Mouse (Mus musculus) forebrain, postnatal 0 days (tissue): ENCODE results near the gene Eif4a2. TPM values are rescaled to one million over a fixed set of nuclear protein-coding genes. Genes with fewer than 3 reads are reported as not detected.

ENCODE experiments used
- ATAC-seq: fragments of 200-750 bp; cut with Nextera tagmentation; 2 replicates; pipeline ENCODE4 v1.8.0; 2017; ENCODE audit warnings: mild to moderate bottlenecking, moderate library complexity
- DNase-seq: peaks from one replicate; pipeline ENCODE4 v3.0.0-alpha.2; 2015
- H3K27ac ChIP-seq: fragments of 300-500 bp; sonication (generic); 2 replicates; pipeline ENCODE4 v1.5.1; 2014; ENCODE audit warnings: low read depth, mild to moderate bottlenecking, antibody characterized with exemption, low read length, moderate library complexity, mixed read lengths
- H3K27me3 ChIP-seq: fragments of 300-500 bp; sonication (generic); 2 replicates; pipeline ENCODE4 v1.6.1; 2014; ENCODE audit warnings: mild to moderate bottlenecking, low read length, mixed read lengths; ENCODE audit not compliant: insufficient read depth
- H3K36me3 ChIP-seq: fragments of 300-500 bp; sonication (generic); 2 replicates; pipeline ENCODE4 v1.6.1; 2014; ENCODE audit warnings: mild to moderate bottlenecking, moderate library complexity; ENCODE audit not compliant: insufficient read depth
- H3K4me1 ChIP-seq: fragments of 300-500 bp; sonication (generic); 2 replicates; pipeline ENCODE4 v1.6.1; 2014; ENCODE audit warnings: antibody characterized with exemption; ENCODE audit not compliant: insufficient read depth
- H3K4me2 ChIP-seq: fragments of 300-500 bp; sonication (generic); 2 replicates; pipeline ENCODE4 v1.6.1; 2014; ENCODE audit warnings: low read depth, mild to moderate bottlenecking, moderate library complexity
- H3K4me3 ChIP-seq: fragments of 300-500 bp; sonication (generic); 2 replicates; pipeline ENCODE4 v1.5.1; 2014; ENCODE audit warnings: low read depth, low read length, mixed read lengths
- H3K9ac ChIP-seq: fragments of 300-500 bp; sonication (generic); 2 replicates; pipeline ENCODE4 v1.6.1; 2014; ENCODE audit warnings: mild to moderate bottlenecking
- H3K9me3 ChIP-seq: fragments of 300-500 bp; sonication (generic); 2 replicates; pipeline ENCODE4 v1.6.1; 2016; ENCODE audit warnings: low read length
- CTCF ChIP-seq: sonication (generic); IDR thresholded peaks from 2 replicates; pipeline ENCODE4 v1.5.1; 2016; ENCODE audit warnings: antibody characterized with exemption, control low read depth, low read depth
- WGBS: fragments of 180-500 bp; shearing (Covaris S2); extraction: QIAGEN DNeasy Blood & Tissue Kit; methylation state at CpG from one replicate; pipeline ENCODE4 v1.1.7; 2014; 5-methylcytosine and 5-hydroxymethylcytosine counted together
- polyA plus RNA-seq: library from polyadenylated mRNA; unstranded; fragments of >200 nt; fragmentation: Nextera tagmentation; extraction: Ambion mirVana; gene quantifications from 2 replicates; pipeline ENCODE4 v1.2.1, GENCODE M21; 2015
- total RNA-seq: library from RNA; depleted of rRNA; stranded (reverse); fragments of >200 nt; gene quantifications from 2 replicates; pipeline ENCODE4 v1.2.3, GENCODE M21; 2014

Gene Eif4a2
- total and polyA plus RNA-seq, 2 experiments from 2014 or later = 311 to 948 TPM

GRCm38 (mm10) chr16:23107946-23108759, 909 bp downstream of the Eif4a2 start:
- peak overlapping the region; percentile 100 for H3K9ac ChIP-seq
- peak; percentile 94 for DNase-seq
- peak overlapping the region; percentile 67 for H3K4me2 ChIP-seq
- peak overlapping the region; percentile 99 for H3K27ac ChIP-seq
- peak overlapping the region; percentile 89 for H3K4me3 ChIP-seq
- H3K9me3 ChIP-seq = no peaks in the 10 kb centered on the region
- WGBS = under 1% methylated on average over 52 of the region's 52 CpGs
- no peaks in the 10 kb centered on the region for H3K27me3 ChIP-seq
- peak; percentile 93 for ATAC-seq
- peaks cover 11% of the 10 kb centered on the region for H3K4me1 ChIP-seq
- TF ChIP-seq CTCF = no peak
- peaks cover 38% of the 10 kb centered on the region for H3K36me3 ChIP-seq

DNA sequence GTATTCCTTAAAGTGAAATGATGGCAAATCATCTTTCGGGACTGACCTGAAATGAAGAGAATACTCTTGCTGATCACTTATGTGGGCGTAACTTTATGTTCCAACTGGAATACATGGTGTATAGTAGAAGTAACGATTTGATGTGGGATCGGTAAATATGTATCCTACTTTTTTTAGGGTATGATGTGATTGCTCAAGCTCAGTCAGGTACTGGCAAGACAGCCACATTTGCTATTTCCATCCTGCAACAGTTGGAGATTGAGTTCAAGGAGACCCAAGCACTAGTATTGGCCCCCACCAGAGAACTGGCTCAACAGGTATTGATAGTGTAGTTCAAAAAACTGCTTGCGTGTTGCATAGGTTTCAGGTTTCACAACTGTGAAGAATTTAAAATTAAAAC, 1.7 kb downstream of the Eif4a2 start:
- Histone ChIP-seq H3K4me1 (peaks cover 11% of the 10 kb centered on the region), H3K9ac (peak overlapping the region; percentile 100), H3K4me3 (peak overlapping the region; percentile 89), H3K4me2 (peak overlapping the region; percentile 67), H3K27me3 (no peaks in the 10 kb centered on the region), H3K36me3 (peaks cover 41% of the 10 kb centered on the region), H3K27ac (no peak overlapping the region), H3K9me3 (no peaks in the 10 kb centered on the region)
- ATAC-seq = no peak
- DNase-seq = no peak
- 8% methylated on average over 5 of the region's 5 CpGs for WGBS
- TF ChIP-seq CTCF = no peak

- WGBS = 51% methylated on average over 5 of the region's 5 CpGs
- peak overlapping the region; percentile 100 for H3K9ac ChIP-seq
- H3K27ac ChIP-seq = no peak overlapping the region
- ATAC-seq (no peak), DNase-seq (no peak)
- H3K4me1 ChIP-seq = peaks cover 11% of the 10 kb centered on the region
- H3K4me2 ChIP-seq = peak overlapping the region; percentile 67
- H3K4me3 ChIP-seq = peak overlapping the region; percentile 89
- peaks cover 48% of the 10 kb centered on the region for H3K36me3 ChIP-seq
- no peaks in the 10 kb centered on the region for H3K27me3 ChIP-seq
- no peaks in the 10 kb centered on the region for H3K9me3 ChIP-seq
- no peak for TF ChIP-seq CTCF
Measured at GRCm38 (mm10) chr16:23109350-23110280, 2.4 kb downstream of the Eif4a2 start.

- H3K9me3 ChIP-seq = no peaks in the 10 kb centered on the region
- no peak for TF ChIP-seq CTCF
Measured at GRCm38 (mm10) chr16:23112348-23112747, 5.1 kb downstream of the Eif4a2 start.

GRCm38 (mm10) chr16:23112861-23113435, 5.7 kb downstream of the Eif4a2 start:
- ATAC-seq (no peak), DNase-seq (no peak)
- no peak overlapping the region for H3K27ac ChIP-seq
- 40% methylated on average over 9 of the region's 9 CpGs for WGBS
- peaks cover 11% of the 10 kb centered on the region for H3K4me1 ChIP-seq
- no peak overlapping the region for H3K4me2 ChIP-seq
- H3K9ac ChIP-seq = no peak overlapping the region
- H3K27me3 ChIP-seq = no peaks in the 10 kb centered on the region
- H3K4me3 ChIP-seq = no peak overlapping the region
- no peak for TF ChIP-seq CTCF
- H3K9me3 ChIP-seq = no peaks in the 10 kb centered on the region
- peaks cover 55% of the 10 kb centered on the region for H3K36me3 ChIP-seq

More at GRCm38 (mm10) chr16:23112348-23112747, 5.1 kb downstream of the Eif4a2 start:
- DNase-seq = no peak
- no peak overlapping the region for H3K4me2 ChIP-seq
- no peak overlapping the region for H3K9ac ChIP-seq
- 76% methylated on average over 12 of the region's 12 CpGs for WGBS
- no peak overlapping the region for H3K27ac ChIP-seq
- ATAC-seq = no peak
- no peak overlapping the region for H3K4me3 ChIP-seq
- H3K27me3 ChIP-seq = no peaks in the 10 kb centered on the region
- peaks cover 11% of the 10 kb centered on the region for H3K4me1 ChIP-seq
- peaks cover 55% of the 10 kb centered on the region for H3K36me3 ChIP-seq

DNA sequence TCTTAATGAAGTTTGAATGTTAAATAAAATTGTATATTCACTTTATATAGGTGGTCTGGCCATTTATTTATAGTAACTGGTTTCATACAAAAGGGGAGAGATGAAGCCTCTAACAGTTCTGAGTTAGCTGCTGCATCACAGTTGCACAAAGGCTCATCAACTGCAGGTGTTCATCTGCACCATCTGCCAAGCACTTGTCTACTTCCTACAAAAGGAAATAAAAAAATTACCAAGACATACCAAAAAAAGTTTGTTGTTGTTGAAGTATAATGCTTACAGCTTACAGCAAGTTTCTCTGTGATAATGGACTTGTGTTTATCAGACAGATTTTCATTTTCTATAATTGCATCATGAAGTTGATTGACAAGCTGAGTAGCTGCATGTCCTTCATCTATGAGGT, 6.7 kb downstream of the Eif4a2 start:
- Histone ChIP-seq H3K36me3 (peaks cover 54% of the 10 kb centered on the region), H3K27me3 (no peaks in the 10 kb centered on the region), H3K9me3 (no peaks in the 10 kb centered on the region), H3K9ac (no peak overlapping the region), H3K4me1 (peaks cover 11% of the 10 kb centered on the region), H3K4me3 (no peak overlapping the region), H3K4me2 (no peak overlapping the region), H3K27ac (no peak overlapping the region)
- TF ChIP-seq CTCF = no peak
- ATAC-seq = no peak
- DNase-seq = no peak
